Mouse (Mus musculus) heart, postnatal 4 days (tissue): ENCODE measurements around the gene Abhd12. TPM values are rescaled to one million over a fixed set of nuclear protein-coding genes. Genes with fewer than 3 reads are reported as not detected.
"Not testable (repeated sequence)": the region's sequence is repeated elsewhere in the genome, so short reads cannot be mapped to it uniquely, and the experiment has no call there.

Experiments
- DNase-seq: peaks from one replicate; pipeline ENCODE4 v3.0.0; 2021
- total RNA-seq, 2 experiments: library from RNA; stranded (reverse); gene quantifications; 2 replicates each; pipeline ENCODE4 v1.2.3; 2021

The Abhd12 gene
- total RNA-seq, 2 experiments from 2014 or later = 30.0 to 30.7 TPM

GRCm38 (mm10) chr2:150909429-150910039 lies 5.0 kb upstream of the Abhd12 start:
- peak; percentile 94 for DNase-seq

GRCm38 (mm10) chr2:150908881-150909280 lies 4.3 kb upstream of the Abhd12 start:
- not testable (repeated sequence) for DNase-seq

GRCm38 (mm10) chr2:150904936-150905450 lies 452 bp upstream of the Abhd12 start, which contains the start of gene Gins1:
Gene Gins1 (plus strand): TSS chr2:150905400.
- DNase-seq = no peak

GRCm38 (mm10) chr2:150902347-150902746 lies 2.2 kb downstream of the Abhd12 start:
- no peak for DNase-seq

- no peak for DNase-seq
These were observed 4.2 kb downstream of the Abhd12 start for GRCm38 (mm10) chr2:150900341-150900740.

- DNase-seq = no peak
These were observed 8.8 kb downstream of the Abhd12 start for GRCm38 (mm10) chr2:150895691-150896252.

- no peak for DNase-seq
These were observed 9.8 kb downstream of the Abhd12 start for GRCm38 (mm10) chr2:150894617-150895267.

- no peak for DNase-seq
These were observed 17.2 kb downstream of the Abhd12 start for GRCm38 (mm10) chr2:150887370-150887769.

GRCm38 (mm10) chr2:150886315-150886714 lies 18.2 kb downstream of the Abhd12 start:
- DNase-seq = no peak

- DNase-seq = no peak
These were observed 18.7 kb downstream of the Abhd12 start for GRCm38 (mm10) chr2:150885814-150886213.

GRCm38 (mm10) chr2:150884779-150885110 lies 19.8 kb downstream of the Abhd12 start:
- no peak for DNase-seq

GRCm38 (mm10) chr2:150884075-150884778 lies 20.3 kb downstream of the Abhd12 start:
- no peak for DNase-seq

GRCm38 (mm10) chr2:150877561-150877960 lies 27.0 kb downstream of the Abhd12 start:
- no peak for DNase-seq

- no peak for DNase-seq
These were observed 29.3 kb downstream of the Abhd12 start for GRCm38 (mm10) chr2:150875226-150875625.

GRCm38 (mm10) chr2:150874508-150874907 lies 30.0 kb downstream of the Abhd12 start:
- no peak for DNase-seq

GRCm38 (mm10) chr2:150869446-150869845 lies 35.1 kb downstream of the Abhd12 start:
- DNase-seq = no peak

- no peak for DNase-seq
These were observed 37.5 kb downstream of the Abhd12 start for GRCm38 (mm10) chr2:150867021-150867420.

GRCm38 (mm10) chr2:150861128-150861527 lies 43.4 kb downstream of the Abhd12 start:
- no peak for DNase-seq

GRCm38 (mm10) chr2:150859709-150860470 lies 44.7 kb downstream of the Abhd12 start:
- DNase-seq = no peak

GRCm38 (mm10) chr2:150858724-150859487 lies 45.6 kb downstream of the Abhd12 start:
- DNase-seq = no peak

- DNase-seq = no peak
These were observed 49.4 kb downstream of the Abhd12 start for GRCm38 (mm10) chr2:150855186-150855585.

- DNase-seq = no peak
These were observed 53.3 kb downstream of the Abhd12 start for GRCm38 (mm10) chr2:150851251-150851650.
